Mouse (Mus musculus) adrenal gland, adult 10 weeks (tissue): ENCODE measurements around the gene Dact3. TPM values are rescaled to one million over a fixed set of nuclear protein-coding genes. Genes with fewer than 3 reads are reported as not detected.

Experiments
- polyA plus RNA-seq: library from polyadenylated mRNA; stranded (reverse); fragments of 350-450 nt; fragmentation: Illumina TruSeq; extraction: RNeasy Lipid Tissue Mini Kit (QIAGEN cat#74804); gene quantifications from one replicate; pipeline ENCODE4 v1.2.3, GENCODE M21; 2014; ENCODE audit warnings: low read depth, low replicate concordance

The Dact3 gene
- polyA plus RNA-seq = 0.82 TPM

GRCm38 (mm10) chr7:16875310-16875325 is at the start of gene Dact3:
Dact3 (plus strand) TSS chr7:16875317.

GRCm38 (mm10) chr7:16842645-16843063 is 32.5 kb upstream of the Dact3 start, which contains the start of gene Prkd2:
Prkd2 (plus strand) TSS chr7:16842902.

GRCm38 (mm10) chr7:16891641-16892351 is 16.7 kb downstream of the Dact3 start, which contains the start of gene Gng8:
Gng8 (plus strand) TSS chr7:16891786.

GRCm38 (mm10) chr7:16906281-16906680 is 31.2 kb downstream of the Dact3 start, which contains the start of gene Ptgir:
Ptgir (plus strand) TSS chr7:16906490.

GRCm38 (mm10) chr7:16924037-16924834 is 49.1 kb downstream of the Dact3 start, which contains the start of gene Calm3:
Calm3 (minus strand) TSS chr7:16924114.

Other genes with a start within 250 kb of the Dact3 start
- not detected for gene Ceacam15, start 199.6 kb upstream of the Dact3 start, polyA plus RNA-seq
- not detected for gene Ceacam9, start 153.4 kb upstream of the Dact3 start, polyA plus RNA-seq
- 65.4 TPM for gene Ap2s1, start 136.9 kb upstream of the Dact3 start, polyA plus RNA-seq
- 25.1 TPM for gene Slc1a5, start 94.0 kb upstream of the Dact3 start, polyA plus RNA-seq
- gene Strn4, start 59.4 kb upstream of the Dact3 start, polyA plus RNA-seq = 19.2 TPM
- 9.0 TPM for gene Fkrp, start 58.6 kb upstream of the Dact3 start, polyA plus RNA-seq
- 0.64 TPM for gene Prkd2, start 32.4 kb upstream of the Dact3 start, polyA plus RNA-seq
- gene Gng8, start 16.5 kb downstream of the Dact3 start, polyA plus RNA-seq = not detected
- gene Ptgir, start 31.2 kb downstream of the Dact3 start, polyA plus RNA-seq = 1.4 TPM
- 36.0 TPM for gene Calm3, start 48.8 kb downstream of the Dact3 start, polyA plus RNA-seq
- gene Pnmal2, start 69.4 kb downstream of the Dact3 start, polyA plus RNA-seq = 5.1 TPM
- gene Pnmal1, start 84.4 kb downstream of the Dact3 start, polyA plus RNA-seq = 4.6 TPM
- 4.2 TPM for gene Gm42372, start 107.8 kb downstream of the Dact3 start, polyA plus RNA-seq
- gene Ccdc8, start 117.4 kb downstream of the Dact3 start, polyA plus RNA-seq = 3.4 TPM
- 12.6 TPM for gene Ppp5c, start 152.6 kb downstream of the Dact3 start, polyA plus RNA-seq
- 3.1 TPM for gene Hif3a, start 187.1 kb downstream of the Dact3 start, polyA plus RNA-seq
- gene Psg16, start 198.7 kb downstream of the Dact3 start, polyA plus RNA-seq = not detected